Mouse (Mus musculus) forebrain, embryonic 11.5 days (tissue): ENCODE data around the gene Aanat. TPM values are rescaled to one million over a fixed set of nuclear protein-coding genes. Genes with fewer than 3 reads are reported as not detected.
A peak's percentile ranks its signal among the peaks of the same experiment; 100 is the strongest.

ENCODE experiments used
- ATAC-seq: fragments of 200-750 bp; cut with Nextera tagmentation; replicated peaks from 2 replicates; pipeline ENCODE4 v1.8.0; 2017; ENCODE audit warnings: moderate TSS enrichment; ENCODE audit not compliant: low FRiP score
- DNase-seq: peaks from one replicate; pipeline ENCODE4 v3.0.0-alpha.2; 2017; ENCODE audit warnings: low spot score
- H3K27ac ChIP-seq: fragments of 300-500 bp; sonication (generic); 2 replicates; pipeline ENCODE4 v1.5.1; 2014; ENCODE audit warnings: low read depth, low read length
- H3K27me3 ChIP-seq: fragments of 300-500 bp; sonication (generic); 2 replicates; pipeline ENCODE4 v1.6.1; 2014; ENCODE audit warnings: mild to moderate bottlenecking, low read length, mixed read lengths; ENCODE audit not compliant: control insufficient read depth, insufficient read depth
- H3K36me3 ChIP-seq: fragments of 300-500 bp; sonication (generic); 2 replicates; pipeline ENCODE4 v1.6.1; 2014; ENCODE audit warnings: mild to moderate bottlenecking, low read length, moderate library complexity, mixed read lengths; ENCODE audit not compliant: control insufficient read depth, insufficient read depth
- H3K4me1 ChIP-seq: fragments of 300-500 bp; sonication (generic); replicated peaks from 2 replicates; pipeline ENCODE4 v1.6.1; 2014; ENCODE audit warnings: low read length, mixed read lengths; ENCODE audit not compliant: control insufficient read depth, insufficient read depth
- H3K4me2 ChIP-seq: fragments of 300-500 bp; sonication (generic); 2 replicates; pipeline ENCODE4 v1.6.1; 2014; ENCODE audit warnings: low read depth, mild to moderate bottlenecking, low read length, moderate library complexity, mixed read lengths; ENCODE audit not compliant: severe bottlenecking
- H3K4me3 ChIP-seq: fragments of 300-500 bp; sonication (generic); 2 replicates; pipeline ENCODE4 v1.5.1; 2014; ENCODE audit warnings: low read depth, low read length
- H3K9ac ChIP-seq: fragments of 300-500 bp; sonication (generic); 2 replicates; pipeline ENCODE4 v1.6.1; 2014; ENCODE audit warnings: low read length
- H3K9me3 ChIP-seq: fragments of 300-500 bp; sonication (generic); 2 replicates; pipeline ENCODE4 v1.6.1; 2016; ENCODE audit warnings: low read length, mixed read lengths; ENCODE audit not compliant: control insufficient read depth
- WGBS: fragments of 180-500 bp; shearing (Covaris S2); extraction: QIAGEN DNeasy Blood & Tissue Kit; methylation state at CpG from one replicate; pipeline ENCODE4 v1.1.7; 2014; 5-methylcytosine and 5-hydroxymethylcytosine counted together
- polyA plus RNA-seq: library from polyadenylated mRNA; unstranded; fragments of >200 nt; fragmentation: Nextera tagmentation; extraction: Ambion mirVana; gene quantifications from 2 replicates; pipeline ENCODE4 v1.2.1, GENCODE M21; 2014

The Aanat gene
- polyA plus RNA-seq, 1 experiment from 2014 or later = not detected

DNA sequence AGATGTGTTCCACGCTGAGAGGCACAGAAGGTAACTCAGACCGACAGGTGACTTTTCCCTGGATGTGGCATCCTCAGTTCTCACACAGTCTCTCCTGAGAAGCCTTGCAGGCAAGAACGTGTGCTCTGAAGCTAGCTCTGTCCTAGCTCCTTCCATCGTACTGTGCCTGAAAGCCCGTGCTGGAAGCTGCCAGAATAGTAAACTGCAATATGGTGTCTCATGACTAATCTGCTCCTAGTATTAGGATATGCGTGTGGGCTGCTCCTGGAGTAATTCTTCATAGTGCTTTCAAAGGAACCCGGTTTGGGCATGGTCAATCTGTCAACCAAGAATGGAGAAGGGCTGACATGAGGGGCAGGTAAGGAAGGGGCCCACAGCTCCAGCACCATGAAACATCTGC lies 15.4 kb upstream of the Aanat start:
- Histone ChIP-seq H3K4me3 (no peak overlapping the region), H3K27ac (no peak overlapping the region), H3K4me1 (peaks cover 8% of the 10 kb centered on the region; the same call in 1 of the 2 replicates), H3K27me3 (no peaks in the 10 kb centered on the region), H3K36me3 (no peaks in the 10 kb centered on the region), H3K9me3 (no peaks in the 10 kb centered on the region), H3K4me2 (no peak overlapping the region), H3K9ac (no peak overlapping the region)
- ATAC-seq (no peak), DNase-seq (no peak)
- WGBS = 92% methylated on average over 7 of the region's 7 CpGs

GRCm38 (mm10) chr11:116571767-116572679 lies 14.2 kb upstream of the Aanat start:
- no peak overlapping the region for H3K4me3 ChIP-seq
- no peak overlapping the region for H3K27ac ChIP-seq
- ATAC-seq (no peak), DNase-seq (no peak)
- H3K9me3 ChIP-seq = no peaks in the 10 kb centered on the region
- no peaks in the 10 kb centered on the region for H3K36me3 ChIP-seq
- no peaks in the 10 kb centered on the region for H3K27me3 ChIP-seq
- WGBS = 89% methylated on average over 19 of the region's 19 CpGs
- no peak overlapping the region for H3K4me2 ChIP-seq
- H3K9ac ChIP-seq = no peak overlapping the region
- H3K4me1 ChIP-seq = peaks cover 8% of the 10 kb centered on the region; the same call in 1 of the 2 replicates

DNA sequence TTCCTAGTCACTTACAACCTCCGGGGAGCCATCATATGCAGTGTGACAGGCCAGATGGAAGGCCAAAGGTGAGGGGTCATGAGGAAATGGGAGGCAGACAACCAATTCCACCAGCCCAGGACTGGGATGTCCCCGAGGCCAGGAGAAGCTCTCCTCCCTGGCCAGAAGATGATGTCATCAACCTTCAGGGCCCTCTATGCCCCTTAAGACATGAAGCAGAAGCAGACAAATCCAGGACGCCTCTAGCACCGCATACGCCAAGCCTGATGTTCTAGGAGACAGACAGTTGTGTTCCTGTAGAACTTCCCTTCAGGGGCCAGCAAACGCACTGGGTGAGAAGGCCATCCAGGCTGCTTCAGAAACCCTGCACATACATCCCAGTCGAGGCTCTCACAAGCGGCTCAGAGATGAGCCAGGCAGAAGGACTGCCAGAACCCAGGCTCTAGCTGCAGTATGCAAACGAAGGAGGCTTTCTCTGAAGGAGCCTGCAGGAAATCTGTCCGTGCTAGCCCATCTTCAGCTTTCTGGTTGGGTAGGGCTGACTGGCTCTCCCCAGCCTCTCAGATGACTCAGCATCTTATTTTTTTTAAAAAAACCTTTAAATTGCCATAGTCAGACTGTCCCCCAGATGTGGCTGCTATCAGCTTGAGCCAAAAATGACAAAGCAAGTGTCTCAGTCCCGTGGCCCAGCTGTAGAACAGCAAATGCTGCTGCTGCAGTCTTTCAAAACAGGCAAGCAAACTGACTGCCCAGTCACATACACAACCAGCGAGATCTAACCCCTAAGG lies 13.3 kb upstream of the Aanat start:
- Histone ChIP-seq H3K9me3 (no peaks in the 10 kb centered on the region), H3K36me3 (no peaks in the 10 kb centered on the region), H3K27me3 (no peaks in the 10 kb centered on the region), H3K4me3 (no peak overlapping the region), H3K4me1 (peaks cover 8% of the 10 kb centered on the region; the same call in 1 of the 2 replicates), H3K4me2 (no peak overlapping the region), H3K9ac (no peak overlapping the region), H3K27ac (no peak overlapping the region)
- ATAC-seq (no peak), DNase-seq (no peak)
- WGBS = 68% methylated on average over 12 of the region's 12 CpGs

DNA sequence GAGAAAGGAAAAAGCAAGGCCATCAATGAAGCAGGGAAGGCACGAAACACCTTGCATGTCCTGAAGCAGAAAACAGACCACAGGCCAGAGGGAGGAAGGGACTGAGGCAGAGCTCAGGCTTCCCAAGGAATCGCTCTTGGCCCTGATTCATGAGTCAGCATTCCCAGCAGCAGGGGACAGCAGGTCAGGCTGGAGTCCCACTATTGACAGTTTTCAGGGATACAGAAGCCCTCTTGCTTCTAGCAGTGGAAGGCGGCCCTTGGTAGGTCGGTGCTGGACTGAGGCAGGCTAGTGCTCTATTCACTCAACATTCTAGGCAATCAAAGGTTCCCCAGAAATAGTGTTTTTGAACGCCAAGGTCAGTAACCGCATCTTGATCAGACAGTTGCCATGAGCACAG lies 11.7 kb upstream of the Aanat start:
- WGBS = 71% methylated on average over 6 of the region's 6 CpGs
- DNase-seq (no peak), ATAC-seq (no peak)
- no peaks in the 10 kb centered on the region for H3K9me3 ChIP-seq
- no peak overlapping the region; the same call in 1 of the 2 replicates for H3K9ac ChIP-seq
- no peak overlapping the region for H3K4me3 ChIP-seq
- no peak overlapping the region for H3K27ac ChIP-seq
- no peak overlapping the region for H3K4me2 ChIP-seq
- no peaks in the 10 kb centered on the region for H3K27me3 ChIP-seq
- no peaks in the 10 kb centered on the region for H3K36me3 ChIP-seq
- H3K4me1 ChIP-seq = peaks cover 8% of the 10 kb centered on the region; the same call in 1 of the 2 replicates

DNA sequence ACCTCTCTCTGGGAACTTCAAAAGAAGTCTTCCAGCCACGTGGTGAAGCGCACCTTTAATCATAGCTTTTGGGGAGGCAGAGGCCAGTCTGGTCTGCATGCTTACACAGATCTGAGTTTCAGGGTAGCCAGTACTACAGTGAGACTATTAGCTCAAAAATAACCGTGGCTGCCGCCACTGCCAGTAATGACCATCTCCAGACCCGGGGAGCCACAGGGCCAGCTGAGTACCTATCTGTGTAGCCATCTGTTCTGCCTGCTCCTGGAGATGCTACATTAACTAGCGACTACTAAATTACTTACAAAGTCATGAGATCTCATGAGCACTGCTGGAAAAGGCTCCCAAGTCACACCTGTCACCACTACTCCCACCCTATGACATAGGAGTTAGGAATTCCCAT lies 11.2 kb upstream of the Aanat start:
- DNase-seq (no peak), ATAC-seq (no peak)
- Histone ChIP-seq H3K4me2 (no peak overlapping the region), H3K4me3 (no peak overlapping the region), H3K9me3 (no peaks in the 10 kb centered on the region), H3K36me3 (no peaks in the 10 kb centered on the region), H3K4me1 (peaks cover 8% of the 10 kb centered on the region; the same call in 1 of the 2 replicates), H3K27ac (no peak overlapping the region), H3K27me3 (no peaks in the 10 kb centered on the region), H3K9ac (no peak overlapping the region)
- WGBS = 81% methylated on average over 6 of the region's 6 CpGs

GRCm38 (mm10) chr11:116575396-116575795 lies 10.8 kb upstream of the Aanat start:
- no peaks in the 10 kb centered on the region for H3K27me3 ChIP-seq
- WGBS = 89% methylated on average over 2 of the region's 2 CpGs
- no peak for ATAC-seq
- no peaks in the 10 kb centered on the region for H3K36me3 ChIP-seq
- H3K4me1 ChIP-seq = peaks cover 8% of the 10 kb centered on the region; the same call in 1 of the 2 replicates
- no peak overlapping the region for H3K4me2 ChIP-seq
- H3K4me3 ChIP-seq = no peak overlapping the region
- no peak overlapping the region for H3K9ac ChIP-seq
- no peak for DNase-seq
- no peaks in the 10 kb centered on the region for H3K9me3 ChIP-seq
- H3K27ac ChIP-seq = no peak overlapping the region

- Histone ChIP-seq H3K4me2 (no peak overlapping the region), H3K27me3 (no peaks in the 10 kb centered on the region), H3K4me3 (no peak overlapping the region), H3K36me3 (no peaks in the 10 kb centered on the region), H3K27ac (no peak overlapping the region), H3K4me1 (peaks cover 5% of the 10 kb centered on the region; the same call in 1 of the 2 replicates), H3K9ac (no peak overlapping the region), H3K9me3 (no peaks in the 10 kb centered on the region)
- 93% methylated on average over 3 of the region's 3 CpGs for WGBS
- ATAC-seq (no peak), DNase-seq (no peak)
These were observed 7.0 kb upstream of the Aanat start for GRCm38 (mm10) chr11:116579280-116579679.

DNA sequence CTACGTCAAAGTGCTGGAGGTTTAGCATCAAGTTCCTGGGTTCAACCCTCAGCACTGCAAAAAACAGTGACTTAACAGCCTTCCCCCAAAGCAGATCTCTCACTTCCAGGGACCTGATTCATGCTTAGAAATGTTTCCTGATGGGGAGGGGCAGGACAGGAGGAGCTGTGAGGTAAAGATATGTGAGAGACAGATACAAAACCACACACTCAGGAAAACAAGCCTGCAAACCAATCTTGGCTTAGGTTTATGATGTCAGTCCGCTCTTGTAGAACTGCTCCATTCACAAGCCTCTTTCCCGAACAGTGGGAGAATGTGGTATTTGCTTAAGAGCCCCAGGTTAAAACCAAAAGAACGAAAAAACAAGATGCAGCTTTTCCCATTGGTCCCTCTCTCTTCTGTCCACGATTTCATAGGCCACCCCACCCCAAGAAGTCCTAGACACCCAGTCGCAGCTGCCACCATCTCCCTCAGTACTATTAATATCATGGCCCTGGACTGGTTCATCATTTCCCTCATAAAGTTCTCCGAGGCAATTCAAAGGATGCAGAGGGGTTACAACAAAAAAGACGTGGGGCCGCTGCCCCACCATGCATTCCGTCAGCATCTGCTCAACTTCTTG lies 6.1 kb upstream of the Aanat start:
- Histone ChIP-seq H3K4me3 (peak overlapping the region; percentile 95), H3K27me3 (no peaks in the 10 kb centered on the region), H3K4me2 (peak overlapping the region; percentile 58), H3K4me1 (peaks cover 2% of the 10 kb centered on the region; the same call in 1 of the 2 replicates), H3K36me3 (no peaks in the 10 kb centered on the region), H3K9ac (peak overlapping the region; percentile 91), H3K9me3 (no peaks in the 10 kb centered on the region), H3K27ac (no peak overlapping the region)
- ATAC-seq = no peak
- WGBS = 23% methylated on average over 10 of the region's 10 CpGs
- no peak for DNase-seq
